In the genomic region with DNA sequence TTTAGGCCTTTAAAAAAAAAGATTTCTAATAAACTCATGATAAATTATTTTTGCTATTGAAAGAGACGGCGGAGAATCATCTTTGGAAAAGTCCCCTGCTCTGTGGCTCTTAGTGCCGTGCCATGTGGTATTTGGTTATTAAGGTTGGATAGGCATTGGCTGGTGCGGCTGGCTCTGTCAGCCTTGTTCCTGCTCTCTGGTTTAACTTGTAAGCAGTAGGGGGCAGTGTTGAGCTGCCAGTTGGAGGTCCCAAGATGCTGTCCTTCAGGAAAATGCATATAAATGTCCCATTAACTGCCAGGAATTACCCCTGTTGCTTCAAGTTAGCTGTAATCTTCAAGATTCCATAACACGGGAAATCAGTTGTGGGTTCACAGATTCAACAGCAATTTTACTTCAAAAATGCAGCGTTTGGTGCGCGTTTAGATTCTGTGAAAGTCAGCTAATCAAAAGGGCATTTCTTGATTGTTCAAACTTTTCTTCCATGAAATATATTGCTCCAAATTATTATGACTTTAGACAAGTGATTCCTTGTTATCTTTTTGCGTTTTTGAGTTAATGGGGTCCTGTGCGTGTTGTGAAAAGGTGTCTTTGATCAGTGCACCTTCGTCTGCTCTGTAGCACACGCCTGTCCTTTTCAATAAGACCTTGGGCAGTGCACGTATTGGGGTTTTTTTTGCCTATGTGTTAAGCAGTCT, we compare ENCODE assay signal across 8 mouse cellular contexts.
DNase-seq lines count a peak whose midpoint lies in the region; ATAC-seq and TF ChIP-seq lines count a peak whose summit lies in the region.

No protein-coding gene starts in this region.

- TF ChIP-seq POLR2A in bone marrow, adult 2 months (IDR thresholded peaks at IDR 0.05; ENCODE audit: borderline replicate concordance, control insufficient read depth, low read depth, low read length): no peak

- intact Hi-C loops in left cerebral cortex, adult 2 months (cut with DNase I): loop anchor here (5.0 to 10.0 kb wide), 2 partner anchors 293 to 1234 kb away; partner anchors contain the start of gene Aktip

- no peak overlapping the region for H3K4me3 ChIP-seq in bone marrow, adult 2 months (replicated peaks; ENCODE audit: control insufficient read depth, low read depth, low read length)
- no peak overlapping the region for H3K4me3 ChIP-seq in embryonic facial prominence, embryonic 11.5 days (ENCODE audit: low read depth, low read length)
- no peak overlapping the region for H3K4me3 ChIP-seq in hindbrain, embryonic 13.5 days
- H3K4me3 ChIP-seq in left cerebral cortex, adult 2 months: no peak overlapping the region

- TF ChIP-seq CTCF in bone marrow, adult 2 months (IDR thresholded peaks at IDR 0.05; ENCODE audit: control insufficient read depth, insufficient read depth, low read length): peak; percentile 43
- peak; percentile 91 for TF ChIP-seq CTCF in left cerebral cortex, adult 2 months (IDR thresholded peaks at IDR 0.05)

- H3K9me3 ChIP-seq in embryonic facial prominence, embryonic 11.5 days (replicated peaks; ENCODE audit: control insufficient read depth, low read length): no peaks in the 10 kb centered on the region
- no peaks in the 10 kb centered on the region for H3K9me3 ChIP-seq in hindbrain, embryonic 13.5 days

- H3K4me2 ChIP-seq in embryonic facial prominence, embryonic 11.5 days (ENCODE audit: low read depth, low read length): no peak overlapping the region
- no peak overlapping the region for H3K4me2 ChIP-seq in hindbrain, embryonic 13.5 days

- no peak overlapping the region for H3K27ac ChIP-seq in bone marrow, adult 2 months (ENCODE audit: control insufficient read depth, insufficient read depth, low read depth, low read length, poor library complexity)
- no peak overlapping the region for H3K27ac ChIP-seq in embryonic facial prominence, embryonic 11.5 days (replicated peaks; ENCODE audit: low read depth, low read length)
- no peak overlapping the region for H3K27ac ChIP-seq in hindbrain, embryonic 13.5 days
- H3K27ac ChIP-seq in left cerebral cortex, adult 2 months: no peak overlapping the region

- H3K27me3 ChIP-seq in embryonic facial prominence, embryonic 11.5 days (ENCODE audit: control insufficient read depth, insufficient read depth, low read length): no peaks in the 10 kb centered on the region
- peaks cover 13% of the 10 kb centered on the region for H3K27me3 ChIP-seq in hindbrain, embryonic 13.5 days

- no peak; the same call in 1 of the 2 replicates for ATAC-seq in embryonic facial prominence, embryonic 11.5 days (replicated peaks; ENCODE audit: insufficient number of reproducible peaks, low FRiP score, low TSS enrichment, low read depth)
- ATAC-seq in hindbrain, embryonic 13.5 days (ENCODE audit: low FRiP score): 0 out of 2 replicates have a peak, but pooled peaks have one; percentile 43

- H3K36me3 ChIP-seq in embryonic facial prominence, embryonic 11.5 days (replicated peaks; ENCODE audit: control insufficient read depth, insufficient read depth, low read depth, low read length): no peaks in the 10 kb centered on the region
- H3K36me3 ChIP-seq in hindbrain, embryonic 13.5 days: no peaks in the 10 kb centered on the region

- no peak overlapping the region for H3K9ac ChIP-seq in embryonic facial prominence, embryonic 11.5 days (replicated peaks; ENCODE audit: low read length)
- H3K9ac ChIP-seq in hindbrain, embryonic 13.5 days: no peak overlapping the region

- peak; percentile 56 for DNase-seq in left cerebral cortex, adult 11 months (ENCODE audit: low spot score)
- no peak for DNase-seq in left cerebral cortex, adult 8-10 months (ENCODE audit: low spot score in 2 of 2)
- peak; percentile 89 for DNase-seq in embryonic facial prominence, embryonic 11.5 days (ENCODE audit: low spot score)
- DNase-seq in left cerebral cortex, adult 2 months (ENCODE audit: extremely low spot score in 1 of 2, low spot score in 2 of 2): peak; percentile 63 to 67
- DNase-seq in mesoderm, embryonic 11.5 days (ENCODE audit: low read depth, low spot score): peak; percentile 87
- peak; percentile 69 for DNase-seq in testis, postnatal 10 days (ENCODE audit: low spot score)

- 76% methylated on average over 13 of the region's 13 CpGs for WGBS in bone marrow, adult 2 months
- WGBS in embryonic facial prominence, embryonic 11.5 days: 42% methylated on average over 13 of the region's 13 CpGs
- 49% methylated on average over 13 of the region's 13 CpGs for WGBS in hindbrain, embryonic 13.5 days

- H3K4me1 ChIP-seq in bone marrow, adult 2 months (ENCODE audit: control insufficient read depth, insufficient read depth, low read length): no peaks in the 10 kb centered on the region
- no peaks in the 10 kb centered on the region for H3K4me1 ChIP-seq in embryonic facial prominence, embryonic 11.5 days (ENCODE audit: control insufficient read depth, insufficient read depth, low read length)
- H3K4me1 ChIP-seq in hindbrain, embryonic 13.5 days (replicated peaks): peaks cover 16% of the 10 kb centered on the region; the same call in 1 of the 2 replicates

Comparison
In these comparisons a context has a peak if more than half of its experiments do, and no peak if none do; other contexts are left out.
1. DNase-seq: peak in left cerebral cortex, adult 11 months (single experiment), embryonic facial prominence, embryonic 11.5 days (single experiment), left cerebral cortex, adult 2 months (2 of 2), mesoderm, embryonic 11.5 days (single experiment) and testis, postnatal 10 days (single experiment); none in left cerebral cortex, adult 8-10 months (0 of 2).